Mouse (Mus musculus): Measurements from ENCODE around the gene Gm44502.
"Not testable (repeated sequence)": the region's sequence is repeated elsewhere in the genome, so short reads cannot be mapped to it uniquely, and the experiment has no call there.

The Gm44502 gene

GRCm38 (mm10) chr15:89453865-89454478 is 24.5 kb upstream of the Gm44502 start, which contains the start of gene Mapk8ip2:
TSS of gene Mapk8ip2 (plus strand) at chr15:89453913.
- DNase-seq (ENCODE audit: low read depth, low spot score), result peak; percentile 85

DNA sequence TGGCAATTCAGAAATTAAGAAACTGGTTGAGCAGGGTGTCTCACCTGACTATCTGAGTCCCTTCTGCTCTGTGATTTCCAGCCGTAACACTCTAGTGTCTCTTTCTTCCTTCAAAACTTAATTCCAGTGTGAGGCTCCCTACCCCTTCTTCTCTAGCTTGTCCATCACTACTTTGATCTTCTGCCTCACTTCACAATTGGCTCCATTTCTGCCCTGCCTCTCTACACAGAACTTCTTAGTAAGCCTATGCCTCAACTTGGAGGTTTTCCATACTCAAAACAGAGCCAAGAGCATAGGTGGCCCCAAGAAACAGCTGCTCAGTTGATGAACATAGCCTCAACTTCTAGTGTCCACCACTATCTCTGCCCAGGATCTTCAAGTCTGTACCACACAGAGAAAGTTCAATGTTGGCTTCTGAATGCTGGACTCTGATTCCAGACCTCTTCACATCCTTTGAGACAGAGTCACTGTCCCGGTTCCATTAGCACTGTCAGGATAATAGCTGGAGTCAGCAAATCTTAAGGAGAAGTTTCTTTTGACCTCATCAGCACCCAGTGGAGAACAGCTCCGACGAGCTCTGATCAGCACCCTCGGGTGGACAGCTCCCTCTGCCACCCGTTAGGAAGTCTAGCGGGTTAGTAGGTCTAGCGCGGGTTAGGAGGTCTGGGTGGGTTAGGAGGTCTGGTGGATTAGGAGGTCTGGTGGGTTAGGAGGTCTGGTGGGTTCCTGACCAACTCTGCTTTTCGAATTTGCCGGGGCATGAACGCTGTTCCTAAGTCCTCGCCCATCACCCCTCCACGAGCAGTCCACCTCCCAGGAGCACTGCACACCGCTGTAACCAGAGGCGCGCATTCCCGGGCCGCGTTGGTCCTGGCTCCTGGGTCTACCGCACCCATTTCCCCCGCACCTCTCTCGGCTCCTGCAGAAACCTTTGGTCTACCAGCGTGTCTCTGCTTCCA is 23.7 kb upstream of the Gm44502 start:
- DNase-seq (ENCODE audit: low read depth, low spot score), result no peak

GRCm38 (mm10) chr15:89442486-89443070 is 13.1 kb upstream of the Gm44502 start:
- DNase-seq (ENCODE audit: low read depth, low spot score), result peak; percentile 82

GRCm38 (mm10) chr15:89435878-89436277 is 6.4 kb upstream of the Gm44502 start:
- no peak for DNase-seq (ENCODE audit: low read depth, low spot score)

GRCm38 (mm10) chr15:89434136-89434535 is 4.6 kb upstream of the Gm44502 start:
- no peak for DNase-seq (ENCODE audit: low read depth, low spot score)

DNA sequence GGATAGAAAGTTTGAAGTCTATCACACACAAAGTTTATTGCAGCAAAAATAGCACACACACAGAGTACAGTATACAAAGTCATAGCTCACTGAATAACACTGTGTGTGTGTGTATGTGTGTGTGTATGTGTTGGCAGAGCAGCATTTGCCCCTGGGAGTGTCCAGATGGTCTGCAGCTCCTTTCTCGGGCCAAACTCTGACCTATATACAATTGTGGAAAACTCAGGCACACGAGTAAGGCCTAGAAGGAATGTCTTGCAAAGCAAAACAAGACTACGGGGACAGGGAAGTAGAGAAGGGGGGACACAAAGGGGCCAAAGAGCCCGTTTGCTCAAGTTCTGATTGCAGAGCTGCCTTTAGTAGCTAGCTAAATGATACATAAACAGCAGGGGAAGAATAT is 3.5 kb upstream of the Gm44502 start:
- DNase-seq (ENCODE audit: low read depth, low spot score), result peak; percentile 82

GRCm38 (mm10) chr15:89431806-89432205 is 2.3 kb upstream of the Gm44502 start:
- no peak for DNase-seq (ENCODE audit: low read depth, low spot score)

GRCm38 (mm10) chr15:89431271-89431670 is 1.8 kb upstream of the Gm44502 start:
- DNase-seq (ENCODE audit: low read depth, low spot score), result no peak

DNA sequence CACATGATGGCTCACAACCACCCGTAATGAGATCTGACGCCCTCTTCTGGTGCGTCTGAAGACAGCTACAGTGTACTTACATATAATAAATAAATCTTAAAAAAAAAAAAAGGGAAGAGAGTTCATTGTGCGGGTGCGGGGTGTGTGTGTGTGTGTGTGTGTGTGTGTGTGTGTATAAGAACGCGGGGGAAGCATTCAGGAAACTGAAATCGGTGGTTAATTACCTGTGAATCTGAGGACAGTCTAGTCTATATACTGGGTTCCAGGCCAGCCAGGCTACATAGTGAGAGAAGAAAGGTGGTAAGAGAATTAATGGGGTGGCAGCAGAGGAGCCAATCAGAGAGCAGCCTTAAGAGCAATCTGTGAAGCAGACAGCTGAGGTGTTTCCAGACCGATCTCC is 1.3 kb upstream of the Gm44502 start:
- DNase-seq (ENCODE audit: low read depth, low spot score), result not testable (repeated sequence)

- peak; percentile 44 for DNase-seq (ENCODE audit: low read depth, low spot score)
Observed at GRCm38 (mm10) chr15:89430341-89430740, 845 bp upstream of the Gm44502 start.

GRCm38 (mm10) chr15:89428821-89429351 is 610 bp downstream of the Gm44502 start:
- no peak for DNase-seq (ENCODE audit: low read depth, low spot score)

- DNase-seq (ENCODE audit: low read depth, low spot score), result no peak
Observed at GRCm38 (mm10) chr15:89428136-89428790, 1.2 kb downstream of the Gm44502 start.

DNA sequence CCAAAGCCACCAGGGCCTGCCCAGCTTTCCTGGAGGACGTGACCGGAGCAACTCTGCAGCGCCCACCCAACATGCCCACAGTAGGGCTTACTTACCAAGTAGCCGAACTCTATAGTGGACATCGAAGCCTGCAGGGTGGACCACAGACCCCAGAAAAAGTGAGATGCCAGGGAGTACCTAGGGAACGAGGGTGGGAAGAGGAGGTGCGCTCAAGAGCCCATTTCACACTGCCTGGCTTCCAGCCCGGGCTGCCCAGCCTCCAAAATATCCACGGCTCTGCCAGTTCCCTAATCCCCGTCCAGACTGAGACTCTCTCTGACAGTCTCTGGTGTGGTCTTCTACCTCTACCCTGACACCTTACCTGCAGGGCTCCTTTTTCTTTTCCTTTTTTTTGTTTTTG is 2.8 kb downstream of the Gm44502 start:
- DNase-seq (ENCODE audit: low read depth, low spot score), result no peak

DNA sequence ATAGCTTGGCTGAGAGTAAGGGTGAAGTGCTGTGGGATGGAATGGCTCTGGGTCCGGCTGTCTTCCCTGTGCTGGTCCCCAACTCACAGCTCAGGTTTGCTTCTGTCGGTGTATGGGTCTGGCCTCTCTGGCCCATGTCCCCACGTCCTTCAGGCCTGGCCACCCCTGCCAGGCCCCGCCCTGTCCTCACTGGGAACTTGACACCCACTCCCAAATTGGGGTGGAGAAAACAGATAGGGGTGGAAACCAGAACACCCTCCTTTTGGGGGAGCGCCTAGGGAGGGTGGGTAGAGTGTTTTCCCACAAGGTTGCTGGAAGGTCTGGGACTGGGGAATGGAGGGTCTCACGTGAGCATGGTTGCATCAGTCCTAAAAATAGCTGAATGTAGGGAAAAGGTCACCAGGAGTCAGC is 3.8 kb downstream of the Gm44502 start, which contains the start of gene Cpt1b:
Gene Cpt1b (minus strand): TSS at position 153 of the 411 bp plus-strand sequence.
- no peak for DNase-seq (ENCODE audit: low read depth, low spot score)

- no peak for DNase-seq (ENCODE audit: low read depth, low spot score)
Observed at GRCm38 (mm10) chr15:89424621-89425020, 4.9 kb downstream of the Gm44502 start.

DNA sequence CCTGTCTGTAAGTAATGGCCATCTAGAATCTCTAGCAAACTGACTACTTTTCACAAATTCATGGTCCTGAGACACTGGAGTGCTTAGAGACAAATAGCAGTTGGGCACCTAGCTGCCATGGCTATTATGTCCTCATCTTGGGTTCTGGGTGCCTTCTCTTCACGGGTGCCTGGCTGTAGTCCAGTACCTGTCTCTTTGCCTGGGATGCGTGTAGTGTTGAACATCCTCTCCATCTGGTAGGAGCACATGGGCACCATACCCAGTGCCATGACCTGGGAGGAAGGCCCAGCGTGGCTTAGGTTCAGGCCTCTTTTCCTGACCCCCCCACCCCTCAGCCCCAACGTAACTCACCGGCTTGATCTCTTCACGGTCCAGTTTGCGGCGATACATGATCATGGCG is 7.6 kb downstream of the Gm44502 start:
- peak; percentile 33 for DNase-seq (ENCODE audit: low read depth, low spot score)

GRCm38 (mm10) chr15:89415282-89415681 is 14.2 kb downstream of the Gm44502 start:
- peak; percentile 58 for DNase-seq (ENCODE audit: low read depth, low spot score)

DNA sequence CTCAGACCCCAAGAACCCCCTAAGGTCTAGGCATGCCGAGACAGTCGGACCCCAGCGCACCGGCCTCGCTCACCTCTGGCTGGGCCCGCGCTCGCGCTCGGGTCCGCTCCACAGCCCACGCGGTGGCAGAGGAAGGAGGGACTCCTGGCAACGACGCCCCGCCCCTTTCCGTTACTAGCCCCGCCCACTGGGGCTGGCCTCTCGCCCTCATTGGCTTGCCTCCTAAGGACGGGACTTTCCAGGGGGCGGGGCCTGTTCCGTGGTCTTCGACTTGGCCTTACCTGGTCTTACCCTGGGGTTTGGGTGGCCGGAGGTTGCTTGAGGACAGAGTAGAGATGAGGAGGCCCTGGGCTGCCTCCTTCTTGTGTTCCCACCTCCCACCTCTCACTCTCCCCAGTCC is 19.4 kb downstream of the Gm44502 start, which contains the start of gene Syce3:
Gene Syce3 (minus strand): TSS at position 386 of the 400 bp plus-strand sequence.
- DNase-seq (ENCODE audit: low read depth, low spot score), result no peak

GRCm38 (mm10) chr15:89406691-89407090 is 22.8 kb downstream of the Gm44502 start:
- no peak for DNase-seq (ENCODE audit: low read depth, low spot score)

DNA sequence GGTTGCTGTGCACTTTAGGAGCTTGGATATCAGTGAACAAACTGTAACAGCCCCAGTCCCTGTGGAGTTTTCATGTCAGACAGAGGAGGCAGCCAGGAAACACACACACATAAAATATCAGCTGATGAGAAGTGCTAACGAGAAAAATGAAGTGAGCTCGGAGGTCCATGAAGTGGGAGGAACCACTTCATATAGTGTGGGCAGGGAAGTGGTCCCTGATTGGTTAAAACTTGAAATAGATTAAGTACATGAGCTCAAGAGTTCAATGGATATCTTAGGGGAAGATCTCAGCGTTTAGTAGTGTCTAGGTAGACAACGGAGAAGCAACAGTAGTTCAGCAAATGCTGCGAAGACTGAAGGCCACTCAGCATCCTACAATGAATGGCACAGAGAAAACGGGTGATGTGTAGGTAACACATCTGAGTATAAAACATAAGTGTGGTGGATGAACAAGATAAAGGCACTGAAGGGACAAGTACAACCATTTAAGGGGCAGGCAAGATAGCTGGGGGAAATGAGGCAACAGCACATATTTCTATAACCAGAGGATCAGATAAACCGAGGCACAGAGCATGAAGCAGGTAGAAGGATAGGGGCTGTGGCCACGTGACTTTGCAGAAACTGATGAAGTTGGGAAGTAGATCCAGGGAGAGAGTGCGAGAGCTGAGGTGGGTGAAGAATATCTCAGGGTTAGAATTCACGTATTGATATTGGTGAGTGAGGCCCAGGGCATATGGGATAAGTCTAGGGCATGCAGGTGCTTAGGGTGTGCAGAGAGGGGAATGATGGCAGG is 24.5 kb downstream of the Gm44502 start:
- no peak for DNase-seq (ENCODE audit: low read depth, low spot score)

GRCm38 (mm10) chr15:89402471-89402870 is 27.0 kb downstream of the Gm44502 start:
- no peak for DNase-seq (ENCODE audit: low read depth, low spot score)
